Mouse (Mus musculus) heart, embryonic 14.5 days (tissue): ENCODE results near the gene Igf2r. TPM values are rescaled to one million over a fixed set of nuclear protein-coding genes. Genes with fewer than 3 reads are reported as not detected.
A peak's percentile ranks its signal among the peaks of the same experiment; 100 is the strongest.

Experiments
- ATAC-seq: fragments of 200-750 bp; cut with Nextera tagmentation; 2 replicates; pipeline ENCODE4 v1.8.0; 2017; ENCODE audit warnings: low read depth, moderate TSS enrichment; ENCODE audit not compliant: insufficient number of reproducible peaks, insufficient read depth, low FRiP score
- H3K27ac ChIP-seq, 2 experiments: fragments of 200-500 bp in 1 of 2; fragments of 300-500 bp in 1 of 2; sonication (generic) in 1 of 2; replicated peaks in 1 of 2; 2 replicates each; pipeline ENCODE4 v1.5.1; 2012 to 2014; ENCODE audit warnings: low read depth in 2 of 2, low read length in 2 of 2, control low read depth in 1 of 2, mild to moderate bottlenecking in 1 of 2, mixed read lengths in 1 of 2; ENCODE audit not compliant: control insufficient read depth in 1 of 2, insufficient read depth in 1 of 2
- H3K27me3 ChIP-seq: fragments of 300-500 bp; sonication (generic); 2 replicates; pipeline ENCODE4 v1.6.1; 2014; ENCODE audit warnings: mild to moderate bottlenecking, low read length, control low read depth; ENCODE audit not compliant: control insufficient read depth, insufficient read depth
- H3K36me3 ChIP-seq: fragments of 300-500 bp; sonication (generic); 2 replicates; pipeline ENCODE4 v1.6.1; 2014; ENCODE audit warnings: mild to moderate bottlenecking, control low read depth, low read length, mixed read lengths; ENCODE audit not compliant: control insufficient read depth, insufficient read depth
- H3K4me1 ChIP-seq, 2 experiments: fragments of 200-500 bp in 1 of 2; fragments of 300-500 bp in 1 of 2; sonication (generic) in 1 of 2; 2 replicates each; pipeline ENCODE4 v1.6.1; 2012 to 2014; ENCODE audit warnings: low read length in 2 of 2, control low read depth in 1 of 2, mixed read lengths in 1 of 2; ENCODE audit not compliant: control insufficient read depth in 2 of 2, insufficient read depth in 2 of 2
- H3K4me2 ChIP-seq: fragments of 300-500 bp; sonication (generic); 2 replicates; pipeline ENCODE4 v1.6.1; 2014; ENCODE audit warnings: mild to moderate bottlenecking, low read length
- H3K4me3 ChIP-seq, 2 experiments: fragments of 200-500 bp in 1 of 2; fragments of 300-500 bp in 1 of 2; sonication (generic) in 1 of 2; 2 replicates each; pipeline ENCODE4 v1.5.1; 2012 to 2014; ENCODE audit warnings: low read length in 2 of 2, mild to moderate bottlenecking in 2 of 2, control low read depth in 1 of 2, low read depth in 1 of 2, moderate library complexity in 1 of 2; ENCODE audit not compliant: control insufficient read depth in 1 of 2, insufficient read depth in 1 of 2
- H3K9ac ChIP-seq: fragments of 300-500 bp; sonication (generic); 2 replicates; pipeline ENCODE4 v1.6.1; 2014; ENCODE audit warnings: mild to moderate bottlenecking, low read length
- H3K9me3 ChIP-seq: fragments of 300-500 bp; sonication (generic); 2 replicates; pipeline ENCODE4 v1.6.1; 2016; ENCODE audit warnings: low read length, control low read depth; ENCODE audit not compliant: control insufficient read depth
- WGBS: fragments of 180-500 bp; shearing (Covaris S2); extraction: QIAGEN DNeasy Blood & Tissue Kit; methylation state at CpG from one replicate; pipeline ENCODE4 v1.1.7; 2014; 5-methylcytosine and 5-hydroxymethylcytosine counted together
- polyA plus RNA-seq: library from polyadenylated mRNA; unstranded; fragments of >200 nt; fragmentation: Nextera tagmentation; extraction: Ambion mirVana; gene quantifications from 2 replicates; pipeline ENCODE4 v1.2.1, GENCODE M21; 2014

The Igf2r gene
- polyA plus RNA-seq, 1 experiment from 2014 or later = 201 TPM

- H3K4me3 ChIP-seq = peak overlapping the region in 1 of 2 experiments; percentile 22; a peak in 2 of 4 replicates
- H3K4me1 ChIP-seq = peaks cover 43 to 87% of the 10 kb centered on the region in 2 experiments
- 59% methylated on average over 10 of the region's 10 CpGs for WGBS
- H3K9ac ChIP-seq = peak overlapping the region; percentile 70
- no peaks in the 10 kb centered on the region for H3K27me3 ChIP-seq
- H3K4me2 ChIP-seq = peak overlapping the region; percentile 67
- H3K27ac ChIP-seq = peak overlapping the region; percentile 82 to 89
- H3K36me3 ChIP-seq = peaks cover 93% of the 10 kb centered on the region
- H3K9me3 ChIP-seq = no peaks in the 10 kb centered on the region
- no peak for ATAC-seq
Measured at GRCm38 (mm10) chr17:12760355-12761146, 8.9 kb downstream of the Igf2r start.

- H3K4me2 ChIP-seq = peak overlapping the region; percentile 67
- 22% methylated on average over 8 of the region's 8 CpGs for WGBS
- H3K9me3 ChIP-seq = no peaks in the 10 kb centered on the region
- H3K4me3 ChIP-seq = peak overlapping the region; percentile 6 to 22; a peak in 2 of 4 replicates
- peaks cover 51 to 88% of the 10 kb centered on the region in 2 experiments for H3K4me1 ChIP-seq
- no peak; the same call in 1 of the 2 replicates for ATAC-seq
- H3K9ac ChIP-seq = peak overlapping the region; percentile 70
- H3K27ac ChIP-seq = peak overlapping the region; percentile 82 to 89
- H3K27me3 ChIP-seq = no peaks in the 10 kb centered on the region
- peaks cover 93% of the 10 kb centered on the region for H3K36me3 ChIP-seq
Measured at GRCm38 (mm10) chr17:12759646-12760074, 9.8 kb downstream of the Igf2r start.

- H3K9ac ChIP-seq = peak overlapping the region; percentile 70
- peaks cover 93% of the 10 kb centered on the region for H3K36me3 ChIP-seq
- ATAC-seq = no peak
- 51% methylated on average over 12 of the region's 12 CpGs for WGBS
- H3K4me3 ChIP-seq = peak overlapping the region; percentile 6 to 22; a peak in 1 of 4 replicates
- no peaks in the 10 kb centered on the region for H3K9me3 ChIP-seq
- peaks cover 52 to 88% of the 10 kb centered on the region in 2 experiments for H3K4me1 ChIP-seq
- H3K27me3 ChIP-seq = no peaks in the 10 kb centered on the region
- peak overlapping the region; percentile 67 for H3K4me2 ChIP-seq
- peak overlapping the region; percentile 82 to 89 for H3K27ac ChIP-seq
Measured at GRCm38 (mm10) chr17:12758701-12759455, 10.6 kb downstream of the Igf2r start.

- Histone ChIP-seq H3K4me1 (peaks cover 55 to 88% of the 10 kb centered on the region in 2 experiments), H3K9me3 (no peaks in the 10 kb centered on the region), H3K27me3 (no peaks in the 10 kb centered on the region), H3K36me3 (peaks cover 85% of the 10 kb centered on the region), H3K4me3 (no peak overlapping the region), H3K27ac (peak overlapping the region; percentile 51 to 89; a peak in 2 of 4 replicates), H3K9ac (peak overlapping the region; percentile 70), H3K4me2 (peak overlapping the region; percentile 67)
- ATAC-seq = no peak
- 17% methylated on average over 5 of the region's 5 CpGs for WGBS
Measured at GRCm38 (mm10) chr17:12757990-12758389, 11.5 kb downstream of the Igf2r start.

- Histone ChIP-seq H3K27ac (peak overlapping the region; percentile 58 to 89), H3K36me3 (peaks cover 81% of the 10 kb centered on the region)
Measured at GRCm38 (mm10) chr17:12757161-12757560, 12.3 kb downstream of the Igf2r start.

GRCm38 (mm10) chr17:12755951-12756350, 13.5 kb downstream of the Igf2r start:
- no peak for ATAC-seq
- Histone ChIP-seq H3K4me1 (peaks cover 71 to 99% of the 10 kb centered on the region in 2 experiments), H3K9me3 (no peaks in the 10 kb centered on the region), H3K9ac (peak overlapping the region; percentile 63), H3K36me3 (peaks cover 81% of the 10 kb centered on the region), H3K4me2 (peak overlapping the region; percentile 67), H3K4me3 (no peak overlapping the region), H3K27ac (peak overlapping the region; percentile 44 to 89; a peak in 3 of 4 replicates), H3K27me3 (no peaks in the 10 kb centered on the region)
- 36% methylated on average over 4 of the region's 4 CpGs for WGBS

More at GRCm38 (mm10) chr17:12757161-12757560, 12.3 kb downstream of the Igf2r start:
- H3K4me1 ChIP-seq = peaks cover 63 to 96% of the 10 kb centered on the region in 2 experiments
- H3K27me3 ChIP-seq = no peaks in the 10 kb centered on the region
- 29% methylated on average over 6 of the region's 6 CpGs for WGBS
- H3K4me3 ChIP-seq = peak overlapping the region in 1 of 2 experiments; percentile 2; a peak in 1 of 4 replicates
- peak overlapping the region; percentile 67 for H3K4me2 ChIP-seq
- H3K9ac ChIP-seq = peak overlapping the region; percentile 63
- H3K9me3 ChIP-seq = no peaks in the 10 kb centered on the region
- ATAC-seq = no peak

- Histone ChIP-seq H3K9me3 (no peaks in the 10 kb centered on the region), H3K4me2 (peak overlapping the region; percentile 24), H3K36me3 (peaks cover 76% of the 10 kb centered on the region), H3K4me3 (no peak overlapping the region), H3K27ac (peak overlapping the region; percentile 63 to 89), H3K4me1 (peaks cover 72 to 99% of the 10 kb centered on the region in 2 experiments), H3K9ac (peak overlapping the region; percentile 22), H3K27me3 (no peaks in the 10 kb centered on the region)
- WGBS = 38% methylated on average over 4 of the region's 4 CpGs
- peak; percentile 27; the same call in 1 of the 2 replicates for ATAC-seq
Measured at GRCm38 (mm10) chr17:12755146-12755545, 14.3 kb downstream of the Igf2r start.
